Mouse (Mus musculus): Measurements from ENCODE around the gene Cacfd1. TPM values are rescaled to one million over a fixed set of nuclear protein-coding genes. Genes with fewer than 3 reads are reported as not detected.

Gene Cacfd1
- 10.4 and 12.2 TPM in 2 replicates for total RNA-seq (2023)

DNA sequence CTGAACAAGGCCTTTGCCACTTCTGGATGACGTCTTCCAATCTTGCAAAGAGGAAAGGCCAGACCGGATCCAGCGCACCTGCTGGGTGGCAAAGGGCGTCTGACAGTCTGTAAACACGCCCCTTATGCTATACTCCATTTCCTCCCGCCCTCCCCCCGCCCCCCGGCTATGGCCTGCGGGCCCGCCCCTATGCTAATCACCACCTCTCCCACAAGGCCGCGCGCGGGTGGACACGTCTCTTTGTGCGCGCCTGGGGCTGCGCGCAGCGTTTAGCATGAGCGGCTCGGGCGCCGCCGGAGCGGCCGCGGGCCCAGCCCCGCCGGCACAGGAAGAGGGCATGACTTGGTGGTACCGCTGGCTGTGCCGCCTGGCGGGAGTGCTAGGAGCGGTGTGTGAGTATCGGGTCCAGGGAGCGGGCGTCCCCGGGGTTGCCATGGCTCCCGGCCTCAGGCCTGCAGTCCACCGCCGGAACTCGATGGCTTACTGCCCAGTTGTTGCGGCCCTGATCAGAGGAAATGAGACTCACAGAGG lies at the start of gene Cacfd1:
Gene Cacfd1, plus strand, starts transcription at position 213 of the 531 bp plus-strand sequence.

DNA sequence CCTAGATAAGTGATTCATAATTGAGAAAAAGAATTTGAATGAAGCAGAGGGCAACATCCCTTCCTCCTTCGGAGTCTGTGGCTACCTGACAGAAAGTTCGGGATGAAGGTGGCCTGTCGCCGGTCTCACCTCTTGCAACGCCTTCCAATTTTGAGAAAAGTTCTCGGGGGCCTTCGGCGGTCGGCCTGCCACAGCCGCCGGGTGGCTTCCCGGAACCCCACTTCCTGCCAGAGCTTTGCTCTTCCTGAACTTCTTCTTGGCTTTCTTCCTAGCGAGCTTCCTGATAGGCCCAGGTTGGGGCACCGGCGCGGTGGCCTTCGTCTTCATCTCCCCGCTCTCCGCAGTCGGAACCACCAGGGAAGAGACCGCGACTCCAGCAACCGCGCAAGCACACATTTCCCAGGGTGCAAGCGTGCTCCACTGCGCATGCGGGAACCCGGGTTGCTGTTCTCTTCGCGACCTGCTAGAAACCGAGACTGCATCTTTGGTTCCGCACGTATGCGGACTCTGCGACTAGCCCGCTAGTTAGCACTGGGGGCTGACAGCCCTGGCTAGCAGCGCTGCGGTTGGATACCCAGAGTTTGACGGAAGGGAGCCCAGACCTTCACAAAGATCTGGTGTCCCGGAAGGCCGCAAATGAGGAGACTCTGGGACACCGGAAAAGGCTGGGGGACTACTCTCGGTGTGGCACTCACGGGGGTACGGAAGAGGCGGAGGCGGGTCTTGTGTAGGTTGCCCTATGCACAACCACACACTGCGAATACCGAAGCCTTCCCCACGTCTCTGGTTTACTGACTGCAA lies 45.6 kb upstream of the Cacfd1 start, which contains the start of gene Rexo4:
Gene Rexo4, minus strand, starts transcription at position 464 of the 801 bp plus-strand sequence.

DNA sequence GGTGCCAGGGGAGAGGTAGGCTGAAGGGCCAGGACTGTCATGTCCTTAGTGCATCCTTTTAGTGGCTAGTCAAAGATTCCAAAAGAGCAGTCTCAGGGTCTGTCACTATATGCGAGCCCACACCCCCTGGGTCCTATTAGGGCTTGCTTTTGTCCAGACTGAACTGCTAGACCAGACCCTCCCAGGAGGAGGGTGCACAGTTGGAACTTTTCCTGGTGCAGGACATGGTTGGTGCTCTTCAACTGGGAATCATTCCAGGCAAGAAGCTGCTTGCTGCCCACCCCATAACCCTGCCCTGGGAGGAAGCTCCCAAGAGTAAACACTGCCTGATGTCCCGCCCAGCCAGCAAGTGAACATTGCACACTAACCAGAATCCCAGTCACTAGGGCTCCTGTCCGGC lies 36.6 kb upstream of the Cacfd1 start, which contains the start of gene Adamts13:
Gene Adamts13, plus strand, starts transcription at position 301 of the 400 bp plus-strand sequence.

DNA sequence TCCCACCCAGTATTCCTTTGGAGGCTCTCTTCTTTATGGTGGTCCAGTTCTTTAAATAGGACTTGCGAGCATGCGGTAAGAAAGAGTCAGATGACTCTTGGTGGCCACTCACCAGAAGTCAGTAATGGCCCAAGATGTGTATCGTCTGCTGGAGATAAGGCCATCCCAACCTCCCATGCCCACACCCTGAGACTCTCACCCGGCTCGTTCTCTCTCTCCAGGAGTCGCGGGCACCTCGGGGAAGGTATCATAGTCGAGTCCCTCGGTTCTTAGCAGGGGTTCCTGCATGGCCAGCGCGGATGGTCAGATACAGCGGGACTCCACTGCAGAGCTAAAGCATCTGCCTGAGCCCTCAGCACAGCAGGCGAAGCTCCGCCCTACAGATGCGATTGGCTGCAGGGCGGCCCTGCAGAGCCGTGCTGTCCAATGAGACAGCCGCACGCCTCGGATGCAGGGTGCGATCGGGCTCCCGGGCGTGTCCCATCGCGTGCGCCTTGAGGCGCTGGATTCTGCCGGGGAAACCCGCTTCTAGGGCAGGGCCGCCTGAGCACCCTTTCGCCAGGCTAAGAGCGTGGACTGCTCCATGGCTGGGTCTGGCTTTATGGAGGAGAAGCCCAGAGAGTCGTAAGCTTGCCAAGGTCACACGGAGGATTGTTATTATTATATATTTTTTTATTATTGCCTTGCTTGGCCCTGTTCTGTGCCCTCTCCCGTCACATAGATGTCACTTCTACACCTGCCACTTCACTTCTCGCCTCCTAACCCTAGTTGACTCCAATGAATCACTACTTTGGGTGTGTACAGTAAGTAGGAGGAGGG lies 18.1 kb downstream of the Cacfd1 start, which contains the start of gene Slc2a6:
Gene Slc2a6, minus strand, starts transcription at position 381 of the 819 bp plus-strand sequence.

Other genes with a start within 250 kb of the Cacfd1 start
- gene Abo, start 144.9 kb upstream of the Cacfd1 start, total RNA-seq (2023): not detected in 2 replicates
- 14.8 and 15.0 TPM in 2 replicates for gene Surf6, start 107.0 kb upstream of the Cacfd1 start, total RNA-seq (2023)
- 28.6 and 44.3 TPM in 2 replicates for gene Med22, start 99.2 kb upstream of the Cacfd1 start, total RNA-seq (2023)
- gene Rpl7a, start 99.2 kb upstream of the Cacfd1 start, total RNA-seq (2023): 278 and 308 TPM in 2 replicates
- gene Surf2, start 93.6 kb upstream of the Cacfd1 start, total RNA-seq (2023): 8.1 and 14.7 TPM in 2 replicates
- gene Surf1, start 93.4 kb upstream of the Cacfd1 start, total RNA-seq (2023): 47.7 and 59.3 TPM in 2 replicates
- 105 and 127 TPM in 2 replicates for gene Surf4, start 76.0 kb upstream of the Cacfd1 start, total RNA-seq (2023)
- 0.51 TPM in 1 of 2 replicates, not detected in the other for gene Stkld1, start 75.9 kb upstream of the Cacfd1 start, total RNA-seq (2023)
- gene Rexo4, start 45.5 kb upstream of the Cacfd1 start, total RNA-seq (2023): 34.3 TPM in 2 replicates
- not detected in 2 replicates for gene Adamts13, start 36.5 kb upstream of the Cacfd1 start, total RNA-seq (2023)
- 131 and 148 TPM in 2 replicates for gene Slc2a6, start 18.1 kb downstream of the Cacfd1 start, total RNA-seq (2023)
- not detected in 2 replicates for gene Mymk, start 62.3 kb downstream of the Cacfd1 start, total RNA-seq (2023)
- not detected in 2 replicates for gene Adamtsl2, start 69.5 kb downstream of the Cacfd1 start, total RNA-seq (2023)
- gene Fam163b, start 132.6 kb downstream of the Cacfd1 start, total RNA-seq (2023): not detected in 2 replicates
- gene Dbh, start 155.3 kb downstream of the Cacfd1 start, total RNA-seq (2023): not detected in 2 replicates
- gene Sardh, start 238.4 kb downstream of the Cacfd1 start, total RNA-seq (2023): 0.57 TPM in 1 of 2 replicates, not detected in the other